Mouse (Mus musculus): Measurements from ENCODE around the gene Setd2. TPM values are rescaled to one million over a fixed set of nuclear protein-coding genes. Genes with fewer than 3 reads are reported as not detected.

The Setd2 gene
- polyA plus RNA-seq, 1 experiment from 2014 or later: 29.0 TPM

GRCm38 (mm10) chr9:110667219-110667836 lies 134.9 kb downstream of the Setd2 start:
- H3K27ac ChIP-seq (ENCODE audit: low read length): 0 out of 2 replicates have a peak overlapping the region, but pooled peaks have one; percentile 6
- no peak for ATAC-seq (ENCODE audit: insufficient read depth, low FRiP score)
- no peaks in the 10 kb centered on the region for H3K27me3 ChIP-seq (ENCODE audit: control insufficient read depth, insufficient read depth, low read length)
- no peak overlapping the region for H3K9ac ChIP-seq (ENCODE audit: low read length)
- no peaks in the 10 kb centered on the region for H3K36me3 ChIP-seq (ENCODE audit: control insufficient read depth, insufficient read depth, low read length)
- 51% methylated on average over 4 of the region's 4 CpGs for WGBS
- no peaks in the 10 kb centered on the region for H3K9me3 ChIP-seq (replicated peaks; ENCODE audit: control insufficient read depth, low read length)
- no peak overlapping the region for H3K4me2 ChIP-seq (ENCODE audit: low read depth, low read length)
- peaks cover 32% of the 10 kb centered on the region for H3K4me1 ChIP-seq (ENCODE audit: control insufficient read depth, insufficient read depth, low read length)
- no peak overlapping the region for H3K4me3 ChIP-seq (replicated peaks; ENCODE audit: low read length)

Small RNAs within 50 kb of the gene (microRNA-seq; reads per million reads assigned to microRNA genes)
- not detected for gene Mir8107

Other genes starting within 250 kb of the Setd2 start
- gene Elp6, start 227.4 kb upstream of the Setd2 start, polyA plus RNA-seq (2015; fragmentation: Nextera tagmentation; extraction: Ambion mirVana): 17.5 and 18.4 TPM in 2 replicates
- gene Scap, start 199.3 kb upstream of the Setd2 start, polyA plus RNA-seq (2015; fragmentation: Nextera tagmentation; extraction: Ambion mirVana): 36.1 and 36.8 TPM in 2 replicates
- gene Ptpn23, start 124.4 kb upstream of the Setd2 start, polyA plus RNA-seq (2015; fragmentation: Nextera tagmentation; extraction: Ambion mirVana): 11.1 and 13.8 TPM in 2 replicates
- 56.0 and 66.0 TPM in 2 replicates for gene Ngp, start 112.8 kb upstream of the Setd2 start, polyA plus RNA-seq (2015; fragmentation: Nextera tagmentation; extraction: Ambion mirVana)
- 10.2 and 12.0 TPM in 2 replicates for gene Klhl18, start 55.9 kb upstream of the Setd2 start, polyA plus RNA-seq (2015; fragmentation: Nextera tagmentation; extraction: Ambion mirVana)
- gene Kif9, start 55.6 kb upstream of the Setd2 start, polyA plus RNA-seq (2015; fragmentation: Nextera tagmentation; extraction: Ambion mirVana): 0.99 and 2.3 TPM in 2 replicates
- gene Nradd, start 91.9 kb downstream of the Setd2 start, polyA plus RNA-seq (2015; fragmentation: Nextera tagmentation; extraction: Ambion mirVana): 27.2 and 27.6 TPM in 2 replicates
- gene Nbeal2, start 121.6 kb downstream of the Setd2 start, polyA plus RNA-seq (2015; fragmentation: Nextera tagmentation; extraction: Ambion mirVana): 10.9 and 12.1 TPM in 2 replicates
- gene Ccdc12, start 123.9 kb downstream of the Setd2 start, polyA plus RNA-seq (2015; fragmentation: Nextera tagmentation; extraction: Ambion mirVana): 148 and 153 TPM in 2 replicates
- 0.59 and 12.9 TPM in 2 replicates for gene Myl3, start 209.3 kb downstream of the Setd2 start, polyA plus RNA-seq (2015; fragmentation: Nextera tagmentation; extraction: Ambion mirVana)
- gene Pth1r, start 214.5 kb downstream of the Setd2 start, polyA plus RNA-seq (2015; fragmentation: Nextera tagmentation; extraction: Ambion mirVana): 17.5 and 17.9 TPM in 2 replicates